Mouse (Mus musculus) kidney, adult 2 months (tissue): ENCODE results near the gene Dcaf15.

Experiments
- CTCF ChIP-seq: fragments of 200-500 bp; conservative IDR thresholded peaks from 2 replicates; pipeline ENCODE4 v1.5.1; 2011; ENCODE audit warnings: low read depth, mild to moderate bottlenecking, control low read depth, low read length, moderate library complexity, mixed read lengths; ENCODE audit not compliant: insufficient read depth, insufficient read length
- POLR2A ChIP-seq: fragments of 200-500 bp; IDR thresholded peaks from one replicate; pipeline ENCODE4 v1.6.1; 2011; ENCODE audit warnings: low read depth, low read length, control low read depth

DNA sequence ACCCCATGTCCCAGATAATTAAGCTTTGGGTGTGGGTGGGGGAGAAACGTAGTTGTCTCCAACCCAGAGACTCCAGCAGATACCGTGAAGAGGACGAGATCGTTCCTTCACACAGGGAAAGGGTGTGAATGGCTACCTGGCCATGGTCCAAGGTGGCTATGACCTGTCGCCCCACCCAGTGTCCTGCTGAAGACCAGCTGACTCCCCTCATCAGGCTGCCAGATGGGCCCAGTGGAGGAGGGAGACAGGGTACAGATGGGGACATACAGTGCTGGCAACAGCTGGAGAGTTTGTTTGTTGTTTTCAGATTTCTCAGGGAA is 43.9 kb upstream of the Dcaf15 start:
- TF ChIP-seq CTCF, result no peak
- TF ChIP-seq POLR2A, result no peak
